Mouse (Mus musculus) embryonic fibroblast, embryonic 13.5 days (primary cell): ENCODE measurements at regions not wholly inside any gene's neighbourhood (a gene's known extent, or its start where the extent isn't known, plus 50 kb on each side); places are given as distances from the start of the nearest gene placed in this dataset.

Experiments used
- CTCF ChIP-seq: IDR thresholded peaks from 2 replicates; pipeline ENCODE4 v1.5.1; 2011; ENCODE audit warnings: mild to moderate bottlenecking, control low read depth, low read length, moderate library complexity, borderline replicate concordance; ENCODE audit not compliant: insufficient read depth
- POLR2A ChIP-seq: IDR thresholded peaks from 2 replicates; pipeline ENCODE4 v1.6.1; 2011; ENCODE audit warnings: low read depth, mild to moderate bottlenecking, control low read depth, low read length, moderate library complexity

DNA sequence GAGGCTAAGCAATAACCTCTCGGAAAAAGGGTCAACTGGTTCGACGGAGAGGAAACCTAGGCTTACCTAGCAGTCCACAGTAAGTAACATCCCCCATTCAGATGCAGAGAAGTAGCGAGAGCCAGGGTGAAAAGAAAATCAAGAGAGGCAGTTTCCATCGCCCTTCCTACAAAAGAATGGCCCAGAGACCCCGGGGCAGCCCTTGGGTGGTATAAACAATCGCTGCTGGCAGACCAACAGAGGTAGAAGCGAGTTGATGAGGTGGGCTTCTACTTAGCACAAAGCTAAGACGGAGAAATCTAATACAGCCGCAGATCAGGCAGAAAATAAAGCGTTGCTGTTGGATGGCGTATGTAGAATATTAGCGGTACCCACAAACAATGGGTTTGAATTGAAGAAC is 57.8 kb upstream of the Arl15 start:
- TF ChIP-seq CTCF, result no peak
- TF ChIP-seq POLR2A, result no peak
